Mouse (Mus musculus): ENCODE measurements around the gene Syne1. TPM values are rescaled to one million over a fixed set of nuclear protein-coding genes. Genes with fewer than 3 reads are reported as not detected.
"Not testable (repeated sequence)": the region's sequence is repeated elsewhere in the genome, so short reads cannot be mapped to it uniquely, and the experiment has no call there.

Gene Syne1
- polyA plus RNA-seq, 1 experiment from 2014 or later = 6.0 TPM

- Histone ChIP-seq H3K27me3 (ENCODE audit: control insufficient read depth, insufficient read depth, low read depth, low read length) (no peaks in the 10 kb centered on the region), H3K27ac (ENCODE audit: low read length) (no peak overlapping the region), H3K9me3 (replicated peaks; ENCODE audit: control insufficient read depth, low read length) (no peaks in the 10 kb centered on the region), H3K36me3 (ENCODE audit: control insufficient read depth, insufficient read depth) (no peaks in the 10 kb centered on the region), H3K4me3 (ENCODE audit: low read depth, low read length) (no peak overlapping the region), H3K4me1 (ENCODE audit: control insufficient read depth, low read depth, low read length) (no peaks in the 10 kb centered on the region), H3K4me2 (ENCODE audit: low read depth, low read length) (no peak overlapping the region), H3K9ac (ENCODE audit: low read depth, low read length) (no peak overlapping the region)
- no peak for ATAC-seq (ENCODE audit: low read depth)
Observed at GRCm38 (mm10) chr10:5512285-5512684, 39.0 kb downstream of the Syne1 start.

GRCm38 (mm10) chr10:5511403-5511802 lies 39.9 kb downstream of the Syne1 start:
- Histone ChIP-seq H3K36me3 (ENCODE audit: control insufficient read depth, insufficient read depth) (no peaks in the 10 kb centered on the region), H3K27ac (ENCODE audit: low read length) (no peak overlapping the region), H3K9ac (ENCODE audit: low read depth, low read length) (no peak overlapping the region), H3K9me3 (replicated peaks; ENCODE audit: control insufficient read depth, low read length) (no peaks in the 10 kb centered on the region), H3K27me3 (ENCODE audit: control insufficient read depth, insufficient read depth, low read depth, low read length) (no peaks in the 10 kb centered on the region), H3K4me3 (ENCODE audit: low read depth, low read length) (no peak overlapping the region), H3K4me1 (ENCODE audit: control insufficient read depth, low read depth, low read length) (no peaks in the 10 kb centered on the region), H3K4me2 (ENCODE audit: low read depth, low read length) (no peak overlapping the region)
- WGBS (ENCODE audit: insufficient replicate concordance) = 34% methylated on average over 3 of the region's 3 CpGs
- no peak for ATAC-seq (ENCODE audit: low read depth)

GRCm38 (mm10) chr10:5507478-5507877 lies 43.8 kb downstream of the Syne1 start:
- Histone ChIP-seq H3K4me3 (ENCODE audit: low read depth, low read length) (no peak overlapping the region), H3K9ac (ENCODE audit: low read depth, low read length) (no peak overlapping the region)
- ATAC-seq (ENCODE audit: low read depth) = no peak

GRCm38 (mm10) chr10:5504761-5505160 lies 46.5 kb downstream of the Syne1 start:
- no peaks in the 10 kb centered on the region for H3K36me3 ChIP-seq (ENCODE audit: control insufficient read depth, insufficient read depth)
- H3K27me3 ChIP-seq (ENCODE audit: control insufficient read depth, insufficient read depth, low read depth, low read length) = no peaks in the 10 kb centered on the region
- 39% methylated on average over 3 of the region's 3 CpGs for WGBS (ENCODE audit: insufficient replicate concordance)
- H3K9me3 ChIP-seq (replicated peaks; ENCODE audit: control insufficient read depth, low read length) = no peaks in the 10 kb centered on the region
- H3K4me3 ChIP-seq (ENCODE audit: low read depth, low read length) = no peak overlapping the region
- no peak overlapping the region for H3K4me2 ChIP-seq (ENCODE audit: low read depth, low read length)
- H3K4me1 ChIP-seq (ENCODE audit: control insufficient read depth, low read depth, low read length) = no peaks in the 10 kb centered on the region
- ATAC-seq (ENCODE audit: low read depth) = no peak
- no peak overlapping the region for H3K9ac ChIP-seq (ENCODE audit: low read depth, low read length)
- H3K27ac ChIP-seq (ENCODE audit: low read length) = no peak overlapping the region

More at GRCm38 (mm10) chr10:5507478-5507877, 43.8 kb downstream of the Syne1 start:
- Histone ChIP-seq H3K4me2 (ENCODE audit: low read depth, low read length) (no peak overlapping the region), H3K4me1 (ENCODE audit: control insufficient read depth, low read depth, low read length) (no peaks in the 10 kb centered on the region), H3K27me3 (ENCODE audit: control insufficient read depth, insufficient read depth, low read depth, low read length) (no peaks in the 10 kb centered on the region), H3K9me3 (replicated peaks; ENCODE audit: control insufficient read depth, low read length) (no peaks in the 10 kb centered on the region), H3K36me3 (ENCODE audit: control insufficient read depth, insufficient read depth) (no peaks in the 10 kb centered on the region), H3K27ac (ENCODE audit: low read length) (no peak overlapping the region)
- 40% methylated on average over 2 of the region's 2 CpGs for WGBS (ENCODE audit: insufficient replicate concordance)

GRCm38 (mm10) chr10:5503909-5504308 lies 47.4 kb downstream of the Syne1 start:
- Histone ChIP-seq H3K4me1 (ENCODE audit: control insufficient read depth, low read depth, low read length) (no peaks in the 10 kb centered on the region), H3K27ac (ENCODE audit: low read length) (no peak overlapping the region), H3K27me3 (ENCODE audit: control insufficient read depth, insufficient read depth, low read depth, low read length) (no peaks in the 10 kb centered on the region), H3K36me3 (ENCODE audit: control insufficient read depth, insufficient read depth) (no peaks in the 10 kb centered on the region), H3K9ac (ENCODE audit: low read depth, low read length) (no peak overlapping the region), H3K4me3 (ENCODE audit: low read depth, low read length) (no peak overlapping the region), H3K4me2 (ENCODE audit: low read depth, low read length) (no peak overlapping the region), H3K9me3 (replicated peaks; ENCODE audit: control insufficient read depth, low read length) (no peaks in the 10 kb centered on the region)
- no peak for ATAC-seq (ENCODE audit: low read depth)
- 56% methylated on average over 3 of the region's 3 CpGs for WGBS (ENCODE audit: insufficient replicate concordance)

DNA sequence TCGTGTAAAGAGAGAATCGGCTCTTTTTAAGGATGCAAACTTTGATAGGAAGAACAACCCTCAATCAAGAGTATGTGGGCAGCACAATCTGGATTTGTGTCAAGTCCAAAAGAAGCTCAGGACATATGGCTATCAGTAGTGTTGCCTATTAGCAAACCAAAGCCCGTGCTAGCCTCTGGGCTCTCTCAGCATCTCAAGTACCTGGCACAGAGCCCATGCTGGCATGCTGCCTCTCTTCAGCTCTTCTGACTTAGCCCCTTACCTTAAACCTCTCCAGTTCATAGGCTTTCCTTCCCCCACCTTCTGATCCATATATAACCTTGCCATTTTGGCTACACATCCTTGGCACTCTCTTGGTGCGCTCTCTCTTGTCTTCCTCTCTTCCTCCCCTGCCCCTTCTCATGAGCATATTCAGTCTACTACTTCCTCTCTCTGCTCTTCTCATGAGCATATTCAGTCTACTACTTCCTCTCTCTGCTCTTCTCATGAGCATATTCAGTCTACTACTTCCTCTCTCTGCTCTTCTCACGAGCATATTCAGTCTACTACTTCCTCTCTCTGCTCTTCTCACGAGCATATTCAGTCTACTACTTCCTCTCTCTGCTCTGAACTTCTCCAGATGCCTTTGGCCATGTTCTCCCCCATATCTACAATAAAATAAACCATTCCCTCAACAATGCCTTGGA lies 51.5 kb downstream of the Syne1 start:
- H3K36me3 ChIP-seq (ENCODE audit: control insufficient read depth, insufficient read depth); H3K9ac ChIP-seq (ENCODE audit: low read depth, low read length); H3K4me2 ChIP-seq (ENCODE audit: low read depth, low read length); H3K27ac ChIP-seq (ENCODE audit: low read length); H3K9me3 ChIP-seq (replicated peaks; ENCODE audit: control insufficient read depth, low read length); H3K4me1 ChIP-seq (ENCODE audit: control insufficient read depth, low read depth, low read length); H3K4me3 ChIP-seq (ENCODE audit: low read depth, low read length); H3K27me3 ChIP-seq (ENCODE audit: control insufficient read depth, insufficient read depth, low read depth, low read length); ATAC-seq (ENCODE audit: low read depth): not testable (repeated sequence)
- 47% methylated on average over 6 of the region's 6 CpGs for WGBS (ENCODE audit: insufficient replicate concordance)

DNA sequence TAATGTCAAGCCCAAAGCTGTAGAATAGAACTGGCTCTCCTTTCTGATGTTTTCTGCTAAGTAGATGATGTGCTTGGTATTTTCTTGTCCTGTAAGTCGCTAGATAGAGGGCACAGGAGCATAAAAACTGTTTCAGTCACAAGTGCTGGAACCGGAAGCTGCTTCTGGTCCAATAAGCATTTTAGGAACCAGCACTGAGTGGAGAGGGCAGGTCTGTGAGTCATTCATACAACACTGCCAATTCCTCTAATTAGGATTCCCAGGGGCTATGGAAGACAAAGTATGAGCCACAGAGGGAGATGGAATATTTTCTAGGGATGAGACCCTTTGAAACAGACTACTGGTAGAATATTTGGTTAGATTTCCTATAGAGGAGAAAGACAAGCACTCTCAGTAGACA lies 53.4 kb downstream of the Syne1 start:
- Histone ChIP-seq H3K36me3 (ENCODE audit: control insufficient read depth, insufficient read depth) (no peaks in the 10 kb centered on the region), H3K9ac (ENCODE audit: low read depth, low read length) (no peak overlapping the region), H3K27ac (ENCODE audit: low read length) (no peak overlapping the region), H3K9me3 (replicated peaks; ENCODE audit: control insufficient read depth, low read length) (no peaks in the 10 kb centered on the region), H3K4me3 (ENCODE audit: low read depth, low read length) (no peak overlapping the region), H3K4me1 (ENCODE audit: control insufficient read depth, low read depth, low read length) (no peaks in the 10 kb centered on the region), H3K27me3 (ENCODE audit: control insufficient read depth, insufficient read depth, low read depth, low read length) (no peaks in the 10 kb centered on the region), H3K4me2 (ENCODE audit: low read depth, low read length) (no peak overlapping the region)
- 64% methylated on average over 2 of the region's 2 CpGs for WGBS (ENCODE audit: insufficient replicate concordance)
- ATAC-seq (ENCODE audit: low read depth) = no peak

DNA sequence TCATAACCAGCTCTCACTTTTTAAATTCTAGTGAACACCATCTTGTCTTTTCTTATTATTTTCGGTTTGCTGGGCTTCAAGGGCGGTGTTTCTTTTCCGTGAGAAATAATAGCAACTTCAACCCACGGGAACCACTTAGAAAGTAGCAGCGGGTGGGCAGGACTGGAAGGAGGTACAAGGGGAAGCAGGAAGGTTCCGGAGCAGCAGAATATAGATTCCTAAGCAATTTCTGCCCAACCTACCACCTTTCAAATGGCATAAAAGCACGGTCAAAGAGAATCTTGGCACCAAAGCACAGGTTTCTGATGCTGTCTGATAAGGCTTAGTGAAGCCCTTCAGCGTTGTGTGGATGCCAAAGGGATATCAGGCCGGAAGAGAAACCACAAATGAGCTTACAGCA lies 60.2 kb downstream of the Syne1 start:
- Histone ChIP-seq H3K4me2 (ENCODE audit: low read depth, low read length) (no peak overlapping the region), H3K4me3 (ENCODE audit: low read depth, low read length) (no peak overlapping the region), H3K27me3 (ENCODE audit: control insufficient read depth, insufficient read depth, low read depth, low read length) (no peaks in the 10 kb centered on the region), H3K4me1 (ENCODE audit: control insufficient read depth, low read depth, low read length) (no peaks in the 10 kb centered on the region), H3K9ac (ENCODE audit: low read depth, low read length) (no peak overlapping the region), H3K27ac (ENCODE audit: low read length) (no peak overlapping the region), H3K9me3 (replicated peaks; ENCODE audit: control insufficient read depth, low read length) (no peaks in the 10 kb centered on the region), H3K36me3 (ENCODE audit: control insufficient read depth, insufficient read depth) (no peaks in the 10 kb centered on the region)
- WGBS (ENCODE audit: insufficient replicate concordance) = 68% methylated on average over 9 of the region's 9 CpGs
- no peak for ATAC-seq (ENCODE audit: low read depth)

GRCm38 (mm10) chr10:5490029-5490428 lies 61.3 kb downstream of the Syne1 start:
- Histone ChIP-seq H3K4me2 (ENCODE audit: low read depth, low read length) (no peak overlapping the region), H3K9ac (ENCODE audit: low read depth, low read length) (no peak overlapping the region), H3K4me3 (ENCODE audit: low read depth, low read length) (no peak overlapping the region), H3K27me3 (ENCODE audit: control insufficient read depth, insufficient read depth, low read depth, low read length) (no peaks in the 10 kb centered on the region), H3K4me1 (ENCODE audit: control insufficient read depth, low read depth, low read length) (no peaks in the 10 kb centered on the region), H3K9me3 (replicated peaks; ENCODE audit: control insufficient read depth, low read length) (no peaks in the 10 kb centered on the region), H3K36me3 (ENCODE audit: control insufficient read depth, insufficient read depth) (no peaks in the 10 kb centered on the region), H3K27ac (ENCODE audit: low read length) (no peak overlapping the region)
- 49% methylated on average over 6 of the region's 6 CpGs for WGBS (ENCODE audit: insufficient replicate concordance)
- no peak for ATAC-seq (ENCODE audit: low read depth)

All from liver, embryonic 16.5 days (tissue).